Mouse (Mus musculus): ENCODE measurements around the gene Gm20894. TPM values are rescaled to one million over a fixed set of nuclear protein-coding genes. Genes with fewer than 3 reads are reported as not detected.
"Not testable (repeated sequence)": the region's sequence is repeated elsewhere in the genome, so short reads cannot be mapped to it uniquely, and the experiment has no call there.

Gm20894 gene
- total RNA-seq (2014; rRNA removed; ENCODE audit: low replicate concordance) (not detected in 2 replicates), polyA plus RNA-seq (2015; fragmentation: Nextera tagmentation; extraction: Ambion mirVana) (not detected in 2 replicates)

- not testable (repeated sequence) for H3K36me3 ChIP-seq (replicated peaks; ENCODE audit: control insufficient read depth, insufficient read depth, low read length); H3K9me3 ChIP-seq (replicated peaks; ENCODE audit: control insufficient read depth, low read length); DNase-seq (ENCODE audit: low spot score); H3K4me1 ChIP-seq (ENCODE audit: control insufficient read depth, insufficient read depth); H3K4me2 ChIP-seq (ENCODE audit: low read depth, low read length); H3K9ac ChIP-seq (replicated peaks; ENCODE audit: low read depth, low read length); H3K27me3 ChIP-seq (ENCODE audit: control insufficient read depth, insufficient read depth, low read length); ATAC-seq (ENCODE audit: insufficient read depth, low read depth); H3K4me3 ChIP-seq (ENCODE audit: low read depth, low read length); H3K27ac ChIP-seq (ENCODE audit: low read depth)
- no CpG with 5 or more reads among the region's 5 CpGs for whole genome bisulfite sequencing
Observed at GRCm38 (mm10) chrY:28271412-28271811, at the start of gene Gm20894. TSS of gene Gm20894 (minus strand) at chrY:28271512.

Data from heart, postnatal 0 days (tissue).